Mouse (Mus musculus): ENCODE results near the gene Unc119b. TPM values are rescaled to one million over a fixed set of nuclear protein-coding genes. Genes with fewer than 3 reads are reported as not detected.
"Not testable (repeated sequence)": the region's sequence is repeated elsewhere in the genome, so short reads cannot be mapped to it uniquely, and the experiment has no call there.

Unc119b gene
- polyA plus RNA-seq, 2 experiments: 5.6 to 6.2 TPM

DNA sequence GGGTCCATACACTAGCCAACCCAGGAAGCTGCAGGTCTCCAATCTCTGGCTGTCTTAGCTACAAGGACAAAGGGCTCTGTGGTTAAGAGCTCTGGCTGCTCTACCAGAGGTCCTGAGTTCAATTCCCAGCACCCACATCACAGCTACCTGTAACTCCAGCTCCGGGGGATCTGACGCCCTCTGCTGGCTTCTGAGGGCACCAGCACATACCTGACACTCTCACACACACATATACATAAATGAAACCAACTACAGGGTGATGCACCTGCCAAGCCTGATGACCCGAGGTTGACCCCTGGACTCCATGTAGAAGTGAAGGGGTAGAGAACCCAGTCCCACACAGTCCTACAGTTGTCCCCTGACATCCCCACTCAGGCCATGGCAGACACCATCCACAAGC, 18.3 kb downstream of the Unc119b start:
- no peak for ATAC-seq (ENCODE audit: insufficient read depth)

DNA sequence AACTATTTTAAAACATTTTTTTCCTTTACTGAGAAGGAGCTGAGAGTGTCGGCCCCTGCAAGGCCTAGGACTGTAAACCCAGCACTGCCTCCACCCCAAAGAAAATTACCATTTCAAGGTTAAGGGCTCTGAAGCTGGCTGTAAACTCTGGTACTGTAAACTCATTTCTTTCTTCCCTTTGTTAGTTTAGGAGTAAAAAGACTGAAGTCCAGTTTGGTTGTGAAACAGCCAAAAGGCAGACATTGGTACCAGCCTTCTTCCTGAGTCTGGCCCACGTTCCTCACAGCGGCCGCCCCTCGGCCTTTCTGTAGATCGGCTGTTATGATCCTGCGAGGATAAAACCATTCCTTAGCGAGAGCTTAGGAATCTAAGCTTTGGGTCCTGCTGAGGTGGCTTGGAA, 20.3 kb downstream of the Unc119b start:
- no peak for DNase-seq (ENCODE audit: low read depth in 3 of 3, low spot score in 3 of 3)
- H3K4me2 ChIP-seq (ENCODE audit: low read depth): no peak overlapping the region
- H3K27me3 ChIP-seq (ENCODE audit: control insufficient read depth, insufficient read depth, low read length): no peaks in the 10 kb centered on the region
- 79% methylated on average over 8 of the region's 8 CpGs for WGBS (ENCODE audit: insufficient replicate concordance)
- H3K9me3 ChIP-seq (ENCODE audit: control insufficient read depth, low read length): no peaks in the 10 kb centered on the region
- H3K36me3 ChIP-seq (replicated peaks; ENCODE audit: control insufficient read depth, insufficient read depth, low read depth): no peaks in the 10 kb centered on the region
- ATAC-seq (ENCODE audit: insufficient read depth): no peak
- no peak overlapping the region for H3K27ac ChIP-seq
- H3K9ac ChIP-seq (replicated peaks): no peak overlapping the region
- H3K4me1 ChIP-seq (replicated peaks; ENCODE audit: control insufficient read depth in 2 of 2, insufficient read depth in 2 of 2, low read length in 1 of 2): peaks cover 0 to 5% of the 10 kb centered on the region in 2 experiments; a peak in 3 of 4 replicates
- H3K4me3 ChIP-seq (ENCODE audit: insufficient read depth in 1 of 2, low read depth in 2 of 2, low read length in 2 of 2): no peak overlapping the region
- TF ChIP-seq CTCF (IDR thresholded peaks at IDR 0.05; ENCODE audit: low read depth) (no peak), EP300 (IDR thresholded peaks at IDR 0.05; ENCODE audit: low read depth) (no peak)

More for the DNA sequence above, 18.3 kb downstream of the Unc119b start:
- Histone ChIP-seq H3K9me3 (ENCODE audit: control insufficient read depth, low read length) (no peaks in the 10 kb centered on the region), H3K4me2 (ENCODE audit: low read depth) (no peak overlapping the region), H3K27me3 (ENCODE audit: control insufficient read depth, insufficient read depth, low read length) (no peaks in the 10 kb centered on the region), H3K36me3 (replicated peaks; ENCODE audit: control insufficient read depth, insufficient read depth, low read depth) (no peaks in the 10 kb centered on the region), H3K4me1 (replicated peaks; ENCODE audit: control insufficient read depth in 2 of 2, insufficient read depth in 2 of 2, low read length in 1 of 2) (peaks cover 0 to 6% of the 10 kb centered on the region in 2 experiments; a peak in 3 of 4 replicates), H3K9ac (replicated peaks) (no peak overlapping the region), H3K27ac (no peak overlapping the region), H3K4me3 (ENCODE audit: insufficient read depth in 1 of 2, low read depth in 2 of 2, low read length in 2 of 2) (no peak overlapping the region)
- TF ChIP-seq EP300 (IDR thresholded peaks at IDR 0.05; ENCODE audit: low read depth) (no peak), CTCF (IDR thresholded peaks at IDR 0.05; ENCODE audit: low read depth) (peak; percentile 43; the same call in 1 of the 2 replicates)
- WGBS (ENCODE audit: insufficient replicate concordance): 74% methylated on average over 3 of the region's 3 CpGs
- DNase-seq (ENCODE audit: low read depth in 3 of 3, low spot score in 3 of 3): no peak

DNA sequence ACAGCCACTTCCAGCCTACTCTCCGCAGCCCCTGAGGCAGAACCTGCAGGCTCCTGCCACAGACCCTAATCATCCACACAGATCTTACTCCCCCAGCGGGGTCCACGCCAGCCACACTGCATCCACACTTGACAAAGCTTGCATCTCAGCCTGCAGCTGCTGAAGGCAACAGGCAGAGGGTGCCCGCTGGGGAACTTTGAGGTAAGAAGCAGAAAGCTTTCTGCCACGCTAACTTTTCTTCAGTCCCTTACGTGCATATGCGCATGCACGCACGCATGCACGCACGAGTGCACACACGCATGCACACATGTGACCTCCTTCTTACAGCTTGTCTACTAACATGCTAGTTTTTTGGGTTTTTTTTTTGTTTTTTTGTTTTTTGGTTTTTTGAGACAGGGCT, 21.5 kb downstream of the Unc119b start:
- Histone ChIP-seq H3K9me3 (ENCODE audit: control insufficient read depth, low read length) (no peaks in the 10 kb centered on the region), H3K4me1 (replicated peaks; ENCODE audit: control insufficient read depth in 2 of 2, insufficient read depth in 2 of 2, low read length in 1 of 2) (0 out of 4 replicates have a peak, but pooled peaks cover 0 to under 1% of the 10 kb centered on the region in 2 experiments), H3K9ac (replicated peaks) (no peak overlapping the region), H3K27me3 (ENCODE audit: control insufficient read depth, insufficient read depth, low read length) (no peaks in the 10 kb centered on the region), H3K4me2 (ENCODE audit: low read depth) (no peak overlapping the region), H3K4me3 (ENCODE audit: insufficient read depth in 1 of 2, low read depth in 2 of 2, low read length in 2 of 2) (no peak overlapping the region), H3K27ac (no peak overlapping the region), H3K36me3 (replicated peaks; ENCODE audit: control insufficient read depth, insufficient read depth, low read depth) (no peaks in the 10 kb centered on the region)
- 84% methylated on average over 12 of the region's 12 CpGs for WGBS (ENCODE audit: insufficient replicate concordance)
- DNase-seq (ENCODE audit: low read depth in 3 of 3, low spot score in 3 of 3) (no peak), ATAC-seq (ENCODE audit: insufficient read depth) (no peak)
- no peak for TF ChIP-seq CTCF (IDR thresholded peaks at IDR 0.05; ENCODE audit: low read depth)
- TF ChIP-seq EP300 (IDR thresholded peaks at IDR 0.05; ENCODE audit: low read depth): no peak

DNA sequence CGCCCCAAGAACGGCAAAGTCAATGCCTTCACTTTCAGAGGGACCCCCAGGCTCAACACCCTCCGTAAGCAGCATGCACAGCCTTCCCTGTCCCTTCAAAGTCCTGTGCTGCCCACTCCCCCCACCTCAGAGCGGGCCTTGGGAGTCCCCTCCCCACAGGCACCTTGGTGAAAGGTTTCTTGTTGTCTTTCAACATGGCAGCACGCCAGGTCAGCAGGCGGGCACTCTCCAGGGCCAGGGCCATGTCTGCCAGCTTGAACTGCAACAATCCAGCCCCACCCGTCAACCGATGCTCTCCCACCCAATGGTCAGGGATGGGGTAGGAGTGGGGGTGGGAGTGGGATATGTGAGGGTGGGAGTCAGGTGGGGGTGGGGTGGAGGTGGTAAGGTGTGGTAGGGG, 23.6 kb downstream of the Unc119b start:
- Histone ChIP-seq H3K4me2 (ENCODE audit: low read depth) (no peak overlapping the region), H3K9me3 (ENCODE audit: control insufficient read depth, low read length) (no peaks in the 10 kb centered on the region), H3K27me3 (ENCODE audit: control insufficient read depth, insufficient read depth, low read length) (no peaks in the 10 kb centered on the region), H3K27ac (no peak overlapping the region), H3K9ac (replicated peaks) (no peak overlapping the region), H3K4me3 (ENCODE audit: insufficient read depth in 1 of 2, low read depth in 2 of 2, low read length in 2 of 2) (no peak overlapping the region), H3K4me1 (replicated peaks; ENCODE audit: control insufficient read depth in 2 of 2, insufficient read depth in 2 of 2, low read length in 1 of 2) (no peaks in the 10 kb centered on the region), H3K36me3 (replicated peaks; ENCODE audit: control insufficient read depth, insufficient read depth, low read depth) (no peaks in the 10 kb centered on the region)
- no peak for DNase-seq (ENCODE audit: low read depth in 3 of 3, low spot score in 3 of 3)
- ATAC-seq (ENCODE audit: insufficient read depth): no peak
- 85% methylated on average over 8 of the region's 8 CpGs for WGBS (ENCODE audit: insufficient replicate concordance)
- no peak for TF ChIP-seq EP300 (IDR thresholded peaks at IDR 0.05; ENCODE audit: low read depth)
- TF ChIP-seq CTCF (IDR thresholded peaks at IDR 0.05; ENCODE audit: low read depth): no peak

DNA sequence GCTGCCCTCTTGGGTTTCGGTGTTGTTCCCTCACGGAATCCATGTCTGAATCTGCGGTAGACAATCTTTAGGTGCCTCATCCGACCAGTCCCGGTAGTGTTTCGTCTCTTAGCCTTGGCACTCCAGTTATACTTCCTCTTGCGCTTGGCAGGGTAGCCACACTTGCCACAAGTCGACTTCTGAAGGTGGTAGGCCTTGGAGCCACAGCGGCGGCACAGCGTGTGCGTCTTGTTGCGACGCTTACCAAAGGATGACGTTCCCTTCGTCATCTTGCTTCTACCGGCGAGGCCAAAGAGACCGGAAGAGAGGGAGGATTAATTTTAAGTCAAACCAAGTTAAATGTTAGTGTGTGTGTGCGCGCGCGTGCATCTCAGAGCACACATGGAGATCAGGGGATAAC, 31.5 kb downstream of the Unc119b start:
- not testable (repeated sequence) for H3K27me3 ChIP-seq (ENCODE audit: control insufficient read depth, insufficient read depth, low read length); H3K27ac ChIP-seq; H3K4me3 ChIP-seq (ENCODE audit: insufficient read depth in 1 of 2, low read depth in 2 of 2, low read length in 2 of 2); H3K4me1 ChIP-seq (replicated peaks; ENCODE audit: control insufficient read depth in 2 of 2, insufficient read depth in 2 of 2, low read length in 1 of 2); H3K36me3 ChIP-seq (replicated peaks; ENCODE audit: control insufficient read depth, insufficient read depth, low read depth); H3K9ac ChIP-seq (replicated peaks); DNase-seq (ENCODE audit: low read depth in 3 of 3, low spot score in 3 of 3); H3K9me3 ChIP-seq (ENCODE audit: control insufficient read depth, low read length); ATAC-seq (ENCODE audit: insufficient read depth); H3K4me2 ChIP-seq (ENCODE audit: low read depth)
- WGBS (ENCODE audit: insufficient replicate concordance): 90% methylated on average over 23 of the region's 23 CpGs

All from liver, embryonic 14.5 days (tissue).